Mouse (Mus musculus): ENCODE data around the gene Gtf2i. TPM values are rescaled to one million over a fixed set of nuclear protein-coding genes. Genes with fewer than 3 reads are reported as not detected.

Gene Gtf2i
- polyA plus RNA-seq, 1 experiment from 2014 or later: 34.2 TPM

- Histone ChIP-seq H3K9me3 (replicated peaks; ENCODE audit: control insufficient read depth, low read length) (no peaks in the 10 kb centered on the region), H3K27ac (ENCODE audit: low read length) (no peak overlapping the region), H3K9ac (ENCODE audit: low read depth, low read length) (no peak overlapping the region), H3K36me3 (ENCODE audit: control insufficient read depth, insufficient read depth) (peaks cover 31% of the 10 kb centered on the region), H3K4me3 (ENCODE audit: low read depth, low read length) (no peak overlapping the region), H3K27me3 (ENCODE audit: control insufficient read depth, insufficient read depth, low read depth, low read length) (no peaks in the 10 kb centered on the region), H3K4me2 (ENCODE audit: low read depth, low read length) (no peak overlapping the region), H3K4me1 (ENCODE audit: control insufficient read depth, low read depth, low read length) (no peaks in the 10 kb centered on the region)
- 69% methylated on average over 10 of the region's 10 CpGs for WGBS (ENCODE audit: insufficient replicate concordance)
- no peak for ATAC-seq (ENCODE audit: low read depth)
Measured at GRCm38 (mm10) chr5:134275556-134275955, 39.0 kb downstream of the Gtf2i start.

DNA sequence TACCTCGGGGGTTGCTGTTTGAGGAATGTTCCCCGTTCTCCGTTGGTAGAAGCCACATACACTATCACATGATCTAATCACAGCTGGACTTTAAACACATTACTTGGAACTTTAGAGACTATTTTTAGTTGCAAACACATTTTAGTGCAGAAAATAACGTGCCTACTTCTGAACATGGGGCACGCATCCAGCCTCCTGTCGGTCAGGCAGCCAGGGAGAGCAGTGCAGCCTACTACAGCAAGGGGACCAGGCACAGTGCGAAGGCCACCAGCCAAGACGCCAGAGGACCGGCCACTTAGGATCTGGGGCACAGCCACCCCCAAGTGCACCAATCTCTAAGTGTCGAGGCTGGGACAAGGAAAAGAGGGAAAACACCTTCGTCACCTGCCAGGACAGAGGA lies 39.5 kb downstream of the Gtf2i start:
- H3K4me2 ChIP-seq (ENCODE audit: low read depth, low read length): no peak overlapping the region
- peaks cover 30% of the 10 kb centered on the region for H3K36me3 ChIP-seq (ENCODE audit: control insufficient read depth, insufficient read depth)
- H3K4me3 ChIP-seq (ENCODE audit: low read depth, low read length): no peak overlapping the region
- H3K27ac ChIP-seq (ENCODE audit: low read length): no peak overlapping the region
- H3K27me3 ChIP-seq (ENCODE audit: control insufficient read depth, insufficient read depth, low read depth, low read length): no peaks in the 10 kb centered on the region
- H3K9ac ChIP-seq (ENCODE audit: low read depth, low read length): no peak overlapping the region
- WGBS (ENCODE audit: insufficient replicate concordance): 72% methylated on average over 11 of the region's 11 CpGs
- H3K4me1 ChIP-seq (ENCODE audit: control insufficient read depth, low read depth, low read length): no peaks in the 10 kb centered on the region
- no peaks in the 10 kb centered on the region for H3K9me3 ChIP-seq (replicated peaks; ENCODE audit: control insufficient read depth, low read length)
- ATAC-seq (ENCODE audit: low read depth): no peak

GRCm38 (mm10) chr5:134273761-134274160 lies 40.8 kb downstream of the Gtf2i start:
- Histone ChIP-seq H3K27me3 (ENCODE audit: control insufficient read depth, insufficient read depth, low read depth, low read length) (no peaks in the 10 kb centered on the region), H3K4me2 (ENCODE audit: low read depth, low read length) (no peak overlapping the region), H3K4me1 (ENCODE audit: control insufficient read depth, low read depth, low read length) (no peaks in the 10 kb centered on the region), H3K9me3 (replicated peaks; ENCODE audit: control insufficient read depth, low read length) (no peaks in the 10 kb centered on the region), H3K27ac (ENCODE audit: low read length) (no peak overlapping the region), H3K9ac (ENCODE audit: low read depth, low read length) (no peak overlapping the region), H3K4me3 (ENCODE audit: low read depth, low read length) (no peak overlapping the region), H3K36me3 (ENCODE audit: control insufficient read depth, insufficient read depth) (peaks cover 20% of the 10 kb centered on the region)
- ATAC-seq (ENCODE audit: low read depth): no peak
- WGBS (ENCODE audit: insufficient replicate concordance): 76% methylated on average over 8 of the region's 8 CpGs

- ATAC-seq (ENCODE audit: low read depth): no peak
Measured at GRCm38 (mm10) chr5:134272761-134273160, 41.8 kb downstream of the Gtf2i start.

DNA sequence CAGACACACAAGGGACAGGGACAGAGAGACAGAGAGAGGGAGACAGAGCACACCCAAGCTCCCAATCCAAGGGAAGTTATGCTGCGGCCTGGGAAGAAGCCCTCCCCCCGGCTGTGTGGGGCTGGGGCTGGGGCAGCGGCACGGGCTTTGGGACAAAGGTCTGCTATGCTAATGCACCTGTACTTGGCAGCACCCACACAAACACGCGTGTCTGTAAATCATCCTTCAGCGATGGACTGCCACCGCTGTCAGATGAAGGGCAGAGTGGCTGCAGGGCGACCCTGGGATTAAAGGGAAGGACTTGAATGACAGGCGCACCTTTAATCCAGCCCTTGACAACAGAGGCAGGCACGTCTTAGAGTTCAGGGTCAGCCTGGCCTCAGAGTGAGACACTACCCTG lies 43.1 kb downstream of the Gtf2i start:
- no peak overlapping the region for H3K9ac ChIP-seq (ENCODE audit: low read depth, low read length)
- no peak for ATAC-seq (ENCODE audit: low read depth)
- H3K36me3 ChIP-seq (ENCODE audit: control insufficient read depth, insufficient read depth): peaks cover 19% of the 10 kb centered on the region

More at GRCm38 (mm10) chr5:134272761-134273160, 41.8 kb downstream of the Gtf2i start:
- H3K36me3 ChIP-seq (ENCODE audit: control insufficient read depth, insufficient read depth): peaks cover 23% of the 10 kb centered on the region
- H3K4me1 ChIP-seq (ENCODE audit: control insufficient read depth, low read depth, low read length): no peaks in the 10 kb centered on the region
- H3K4me2 ChIP-seq (ENCODE audit: low read depth, low read length): no peak overlapping the region
- no peaks in the 10 kb centered on the region for H3K9me3 ChIP-seq (replicated peaks; ENCODE audit: control insufficient read depth, low read length)
- H3K27me3 ChIP-seq (ENCODE audit: control insufficient read depth, insufficient read depth, low read depth, low read length): no peaks in the 10 kb centered on the region
- WGBS (ENCODE audit: insufficient replicate concordance): 83% methylated on average over 11 of the region's 11 CpGs
- H3K27ac ChIP-seq (ENCODE audit: low read length): no peak overlapping the region
- no peak overlapping the region for H3K4me3 ChIP-seq (ENCODE audit: low read depth, low read length)
- no peak overlapping the region for H3K9ac ChIP-seq (ENCODE audit: low read depth, low read length)

DNA sequence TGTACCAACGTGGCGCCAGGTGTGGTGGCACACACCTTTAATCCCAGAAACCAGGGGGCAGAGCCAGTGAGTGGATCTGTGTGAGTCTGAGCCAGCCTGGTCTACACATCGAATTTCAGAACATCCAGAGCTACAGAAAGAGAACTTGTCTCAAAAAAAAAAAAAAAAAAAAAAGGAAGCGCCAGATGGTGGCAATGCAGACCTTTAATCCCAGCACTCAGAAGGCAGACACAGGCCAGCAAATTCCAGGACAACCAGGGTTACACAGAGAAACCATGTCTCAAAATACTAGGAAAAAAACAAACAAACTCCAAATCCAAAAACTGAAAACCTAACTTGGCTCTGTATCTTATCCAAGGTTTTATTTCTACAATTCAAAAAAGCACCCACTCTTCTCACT lies 44.0 kb downstream of the Gtf2i start:
- H3K27ac ChIP-seq (ENCODE audit: low read length): no peak overlapping the region
- H3K36me3 ChIP-seq (ENCODE audit: control insufficient read depth, insufficient read depth): peaks cover 26% of the 10 kb centered on the region
- H3K9ac ChIP-seq (ENCODE audit: low read depth, low read length): no peak overlapping the region
- H3K4me1 ChIP-seq (ENCODE audit: control insufficient read depth, low read depth, low read length): no peaks in the 10 kb centered on the region
- no peak overlapping the region for H3K4me3 ChIP-seq (ENCODE audit: low read depth, low read length)
- no peaks in the 10 kb centered on the region for H3K9me3 ChIP-seq (replicated peaks; ENCODE audit: control insufficient read depth, low read length)
- WGBS (ENCODE audit: insufficient replicate concordance): 56% methylated on average over 3 of the region's 4 CpGs
- H3K4me2 ChIP-seq (ENCODE audit: low read depth, low read length): no peak overlapping the region
- no peaks in the 10 kb centered on the region for H3K27me3 ChIP-seq (ENCODE audit: control insufficient read depth, insufficient read depth, low read depth, low read length)
- ATAC-seq (ENCODE audit: low read depth): no peak

More for the DNA sequence above, 43.1 kb downstream of the Gtf2i start:
- H3K27ac ChIP-seq (ENCODE audit: low read length): no peak overlapping the region
- no peak overlapping the region for H3K4me2 ChIP-seq (ENCODE audit: low read depth, low read length)
- H3K4me1 ChIP-seq (ENCODE audit: control insufficient read depth, low read depth, low read length): no peaks in the 10 kb centered on the region
- WGBS (ENCODE audit: insufficient replicate concordance): 85% methylated on average over 11 of the region's 11 CpGs
- no peaks in the 10 kb centered on the region for H3K27me3 ChIP-seq (ENCODE audit: control insufficient read depth, insufficient read depth, low read depth, low read length)
- H3K9me3 ChIP-seq (replicated peaks; ENCODE audit: control insufficient read depth, low read length): no peaks in the 10 kb centered on the region
- H3K4me3 ChIP-seq (ENCODE audit: low read depth, low read length): no peak overlapping the region

GRCm38 (mm10) chr5:134269751-134270150 lies 44.8 kb downstream of the Gtf2i start:
- Histone ChIP-seq H3K4me1 (ENCODE audit: control insufficient read depth, low read depth, low read length) (no peaks in the 10 kb centered on the region), H3K9ac (ENCODE audit: low read depth, low read length) (no peak overlapping the region), H3K27me3 (ENCODE audit: control insufficient read depth, insufficient read depth, low read depth, low read length) (no peaks in the 10 kb centered on the region), H3K9me3 (replicated peaks; ENCODE audit: control insufficient read depth, low read length) (no peaks in the 10 kb centered on the region), H3K4me2 (ENCODE audit: low read depth, low read length) (no peak overlapping the region), H3K27ac (ENCODE audit: low read length) (no peak overlapping the region), H3K4me3 (ENCODE audit: low read depth, low read length) (no peak overlapping the region), H3K36me3 (ENCODE audit: control insufficient read depth, insufficient read depth) (peaks cover 28% of the 10 kb centered on the region)
- 75% methylated on average over 5 of the region's 5 CpGs for WGBS (ENCODE audit: insufficient replicate concordance)
- ATAC-seq (ENCODE audit: low read depth): 0 out of 2 replicates have a peak, but pooled peaks have one; percentile 13

DNA sequence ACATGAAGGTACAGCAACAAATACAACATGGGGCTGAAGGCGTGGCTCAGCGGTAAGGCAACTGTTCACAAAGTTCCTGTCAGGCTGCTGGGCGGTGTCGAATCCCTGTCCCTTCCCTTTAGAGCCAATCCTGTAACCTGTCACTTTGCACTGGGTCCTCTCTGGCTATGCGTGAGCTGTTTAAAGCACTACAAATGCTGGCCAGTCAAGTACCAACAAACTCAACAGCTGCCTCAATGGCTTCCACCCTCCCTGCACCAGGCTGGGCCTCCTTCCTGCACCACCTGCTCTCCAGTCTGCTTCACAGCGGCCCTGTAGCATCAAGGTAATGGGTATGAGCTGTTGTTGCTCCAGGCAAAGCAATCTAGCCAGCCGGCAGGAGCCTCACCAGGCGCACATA lies 45.8 kb downstream of the Gtf2i start:
- no peak for ATAC-seq (ENCODE audit: low read depth)
- Histone ChIP-seq H3K36me3 (ENCODE audit: control insufficient read depth, insufficient read depth) (peaks cover 28% of the 10 kb centered on the region), H3K27ac (ENCODE audit: low read length) (no peak overlapping the region), H3K4me3 (ENCODE audit: low read depth, low read length) (no peak overlapping the region), H3K9me3 (replicated peaks; ENCODE audit: control insufficient read depth, low read length) (no peaks in the 10 kb centered on the region), H3K4me1 (ENCODE audit: control insufficient read depth, low read depth, low read length) (no peaks in the 10 kb centered on the region), H3K4me2 (ENCODE audit: low read depth, low read length) (no peak overlapping the region), H3K27me3 (ENCODE audit: control insufficient read depth, insufficient read depth, low read depth, low read length) (no peaks in the 10 kb centered on the region), H3K9ac (ENCODE audit: low read depth, low read length) (no peak overlapping the region)
- WGBS (ENCODE audit: insufficient replicate concordance): 81% methylated on average over 8 of the region's 8 CpGs

DNA sequence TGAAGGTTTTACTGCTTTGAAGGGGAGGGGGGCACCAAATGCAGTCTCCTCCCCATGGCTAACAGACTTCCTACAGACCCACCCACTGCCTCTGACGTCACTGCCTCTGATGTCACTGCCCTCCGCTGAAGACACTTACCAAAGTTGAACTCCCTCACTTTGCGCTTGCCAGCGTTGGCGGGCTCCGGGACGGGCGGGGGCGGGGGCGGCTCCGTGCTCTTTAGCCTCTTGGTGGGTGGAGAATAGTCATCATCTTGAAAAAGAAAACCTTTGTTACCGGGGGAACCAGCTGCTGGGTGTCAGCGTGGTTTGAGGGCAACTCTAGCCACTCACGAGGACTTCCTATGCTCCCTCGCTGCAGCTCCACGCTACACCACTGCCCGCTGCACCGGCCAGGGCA lies 48.2 kb downstream of the Gtf2i start:
- no peaks in the 10 kb centered on the region for H3K4me1 ChIP-seq (ENCODE audit: control insufficient read depth, low read depth, low read length)
- H3K4me3 ChIP-seq (ENCODE audit: low read depth, low read length): no peak overlapping the region
- H3K36me3 ChIP-seq (ENCODE audit: control insufficient read depth, insufficient read depth): peaks cover 34% of the 10 kb centered on the region
- no peak overlapping the region for H3K27ac ChIP-seq (ENCODE audit: low read length)
- WGBS (ENCODE audit: insufficient replicate concordance): 85% methylated on average over 18 of the region's 18 CpGs
- H3K9me3 ChIP-seq (replicated peaks; ENCODE audit: control insufficient read depth, low read length): no peaks in the 10 kb centered on the region
- no peak; the same call in 1 of the 2 replicates for ATAC-seq (ENCODE audit: low read depth)
- H3K4me2 ChIP-seq (ENCODE audit: low read depth, low read length): no peak overlapping the region
- no peaks in the 10 kb centered on the region for H3K27me3 ChIP-seq (ENCODE audit: control insufficient read depth, insufficient read depth, low read depth, low read length)
- H3K9ac ChIP-seq (ENCODE audit: low read depth, low read length): no peak overlapping the region
